Mouse (Mus musculus) left cerebral cortex, postnatal 25 days (tissue): Measurements from ENCODE around the gene Cmip. TPM values are rescaled to one million over a fixed set of nuclear protein-coding genes. Genes with fewer than 3 reads are reported as not detected.

ENCODE experiments used
- microRNA-seq, 2 experiments: library from miRNA; unstranded; fragments of <30 nt; microRNA quantifications; one replicate each; pipeline ENCODE4 v1.2.0; 2022
- total RNA-seq, 2 experiments: library from RNA; stranded (reverse); gene quantifications; 2 replicates each; pipeline ENCODE4 v1.2.3; 2021

Cmip gene
- total RNA-seq, 2 experiments from 2014 or later: 325 to 362 TPM

Small RNA genes lying within 50 kb of the gene (microRNA-seq; reads per million reads assigned to microRNA genes)
- gene Mir7077 (1.2 to 1.3 reads per million in 2 experiments), gene Mir7078 (0.74 to 1.0 reads per million in 2 experiments)

Other genes starting within 250 kb of the Cmip start
- under 1 TPM in 1 of 2 experiments, not detected in 1; 0.07 TPM for gene Pkd1l2, start 174.6 kb upstream of the Cmip start, total RNA-seq
- gene Bco1, start 161.2 kb upstream of the Cmip start, total RNA-seq: not detected
- gene Gan, start 98.9 kb upstream of the Cmip start, total RNA-seq: 10 to 100 TPM; 16.8 to 17.9 TPM
- 1 to 10 TPM; 2.2 to 2.9 TPM for gene Plcg2, start 241.2 kb downstream of the Cmip start, total RNA-seq